Comparison of ENCODE assay signal across 13 mouse cellular contexts in the genomic region with DNA sequence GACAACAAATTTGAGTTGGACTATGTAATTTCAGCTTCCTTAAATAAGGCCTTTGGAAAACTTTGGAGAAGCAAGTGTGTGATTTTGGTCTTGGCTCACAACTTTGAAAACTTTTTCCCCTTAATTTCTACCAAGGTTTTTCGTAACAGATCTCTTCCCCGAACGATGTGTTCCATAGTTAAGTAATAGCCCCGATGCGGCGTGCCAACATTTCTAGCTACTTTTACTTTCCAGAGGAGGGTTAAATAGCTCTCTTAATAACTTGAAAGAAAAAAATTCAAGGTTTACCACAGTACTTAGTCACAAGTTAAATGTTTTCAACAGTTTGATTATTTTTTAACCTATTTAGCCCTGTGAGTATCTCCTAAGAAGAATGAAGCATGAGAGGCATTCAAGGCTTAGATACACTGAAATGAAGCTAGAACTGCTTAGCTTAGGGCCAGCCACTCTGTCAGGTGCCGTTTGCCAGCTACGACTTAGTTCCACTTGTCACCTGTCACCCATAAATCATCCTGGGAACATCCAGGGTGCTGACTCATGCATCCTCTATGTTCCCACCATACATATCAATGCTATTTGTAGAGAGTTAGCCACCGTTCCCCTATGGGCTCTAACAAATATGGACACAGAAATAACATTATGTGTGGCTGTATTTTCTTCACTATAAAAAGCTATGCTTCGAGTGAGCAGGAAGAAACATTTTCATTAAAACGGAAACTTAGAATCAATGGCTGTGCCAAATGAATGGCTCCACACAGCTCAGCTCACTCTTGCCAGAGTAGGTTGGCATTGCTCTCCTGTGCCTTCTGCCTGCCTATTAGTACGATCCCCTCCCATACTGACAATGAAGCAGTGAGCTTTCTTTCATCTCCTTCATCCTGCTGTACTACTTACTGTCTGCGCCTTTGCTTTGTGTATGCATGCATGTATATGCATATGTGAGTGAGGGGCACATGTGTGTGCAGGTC.
DNase-seq lines count a peak whose midpoint lies in the region; ATAC-seq and TF ChIP-seq lines count a peak whose summit lies in the region.
"Had no signal": no experiment of that assay in that cellular context is flagged by ENCODE, and none has a peak within 500 bp of the region (broad histone marks: within the 10 kb centered on the region; RNA-seq: fewer than 3 reads in every experiment).

No protein-coding gene starts in this region.

- no peaks in the 10 kb centered on the region for H3K36me3 ChIP-seq in heart, embryonic 12.5 days
- H3K36me3 ChIP-seq in myocyte (ENCODE audit: control insufficient read depth, insufficient read depth) = no peaks in the 10 kb centered on the region
- H3K36me3 ChIP-seq: midbrain, embryonic 12.5 days; neural tube, embryonic 13.5 days had no signal

- H3ac ChIP-seq in myocyte (ENCODE audit: control insufficient read depth, insufficient read length) = no peak overlapping the region

- H3K4me3 ChIP-seq in heart, embryonic 12.5 days = no peak overlapping the region
- no peak overlapping the region for H3K4me3 ChIP-seq in lung, adult 2 months (replicated peaks; ENCODE audit: extremely low read depth, low read depth, low read length)
- no peak overlapping the region for H3K4me3 ChIP-seq in myocyte
- H3K4me3 ChIP-seq: midbrain, embryonic 12.5 days; neural tube, embryonic 13.5 days had no signal

- ATAC-seq in heart, embryonic 12.5 days (ENCODE audit: insufficient number of reproducible peaks, low FRiP score) = no peak
- ATAC-seq: hindbrain, embryonic 16.5 days had no signal

- no peak for TF ChIP-seq CTCF in lung, adult 2 months (IDR thresholded peaks at IDR 0.05; ENCODE audit: insufficient read depth, low read length)

- no peak overlapping the region for H3K27ac ChIP-seq in heart, embryonic 12.5 days (ENCODE audit: poor library complexity, severe bottlenecking)
- H3K27ac ChIP-seq: midbrain, embryonic 12.5 days; neural tube, embryonic 13.5 days had no signal

- TF ChIP-seq POLR2A in lung, adult 2 months (IDR thresholded peaks at IDR 0.05; ENCODE audit: borderline replicate concordance, extremely low read depth, low read depth, low read length) = no peak
- TF ChIP-seq POLR2A in myocyte (IDR thresholded peaks at IDR 0.05; ENCODE audit: insufficient read length, low read depth) = no peak

- no peak overlapping the region for H3K9ac ChIP-seq in heart, embryonic 12.5 days
- H3K9ac ChIP-seq: midbrain, embryonic 12.5 days; neural tube, embryonic 13.5 days had no signal

- H3K4me2 ChIP-seq in heart, embryonic 12.5 days = no peak overlapping the region
- H3K4me2 ChIP-seq in myocyte (ENCODE audit: low read depth) = peak overlapping the region; percentile 48
- H3K4me2 ChIP-seq: midbrain, embryonic 12.5 days; neural tube, embryonic 13.5 days had no signal

- H3K4me1 ChIP-seq in heart, embryonic 12.5 days (replicated peaks) = peaks cover 9% of the 10 kb centered on the region
- no peaks in the 10 kb centered on the region for H3K4me1 ChIP-seq in lung, adult 2 months (ENCODE audit: control insufficient read depth, insufficient read depth, low read length)
- H3K4me1 ChIP-seq: midbrain, embryonic 12.5 days; neural tube, embryonic 13.5 days had no signal

- no peaks in the 10 kb centered on the region for H3K27me3 ChIP-seq in heart, embryonic 12.5 days (replicated peaks)
- H3K27me3 ChIP-seq in myocyte (ENCODE audit: control insufficient read depth, insufficient read depth, insufficient read length) = no peaks in the 10 kb centered on the region
- H3K27me3 ChIP-seq: midbrain, embryonic 12.5 days; neural tube, embryonic 13.5 days had no signal

- 77% methylated on average over 13 of the region's 13 CpGs for WGBS in heart, embryonic 12.5 days
- WGBS in lung, adult 2 months = 54% methylated on average over 13 of the region's 13 CpGs

- no peaks in the 10 kb centered on the region for H3K79me2 ChIP-seq in myocyte (ENCODE audit: control insufficient read depth, insufficient read depth)

- DNase-seq in adrenal gland, adult (ENCODE audit: inconsistent age in 2 of 2, low spot score in 1 of 2) = peak; percentile 62 to 85
- no peak for DNase-seq in adrenal gland, postnatal 25 days
- peak; percentile 36 for DNase-seq in heart, adult 8-10 months (ENCODE audit: low spot score)
- DNase-seq in lung, postnatal 36 days = peak; percentile 31
- no peak for DNase-seq in lung, adult 2 months
- DNase-seq in layer of hippocampus, postnatal 36 days = no peak
- DNase-seq: cerebellum, adult 8-10 months; right cerebral cortex, adult 18-20 months had no signal

- no peaks in the 10 kb centered on the region for H3K9me3 ChIP-seq in heart, embryonic 12.5 days (replicated peaks)
- H3K9me3 ChIP-seq: midbrain, embryonic 12.5 days; neural tube, embryonic 13.5 days had no signal

TF ChIP-seq in myocyte, 11 proteins besides CTCF, POLR2A, EP300 and RAD21:
- TF ChIP-seq SRF (IDR thresholded peaks at IDR 0.05; ENCODE audit: control insufficient read depth, insufficient read length, low read depth) (no peak), TCF3 (IDR thresholded peaks at IDR 0.05; ENCODE audit: insufficient read length, low read depth) (peak; percentile 26), CEBPB (IDR thresholded peaks at IDR 0.05; ENCODE audit: insufficient read depth, poor library complexity, severe bottlenecking) (no peak), POLR2AphosphoS2 (IDR thresholded peaks at IDR 0.05; ENCODE audit: insufficient read length, low read depth) (no peak), MYOD1 (IDR thresholded peaks at IDR 0.05; ENCODE audit: control insufficient read depth in 1 of 3, insufficient read length in 2 of 3, low read depth in 2 of 3) (peak; percentile 2 to 99 (median 94)), USF1 (IDR thresholded peaks at IDR 0.05; ENCODE audit: low read depth) (no peak), TCF12 (IDR thresholded peaks at IDR 0.05; ENCODE audit: insufficient read depth, poor library complexity, severe bottlenecking) (peak; percentile 30), MAX (IDR thresholded peaks at IDR 0.05; ENCODE audit: low read depth) (no peak), REST (IDR thresholded peaks at IDR 0.05; ENCODE audit: insufficient read depth, insufficient read length) (no peak), MYOG (IDR thresholded peaks at IDR 0.05; ENCODE audit: control insufficient read depth in 1 of 3, insufficient read depth in 1 of 3, insufficient read length in 2 of 3, low read depth in 2 of 3) (peak in 1 of 3 experiments; percentile 32), E2F4 (IDR thresholded peaks at IDR 0.05; ENCODE audit: insufficient read depth) (no peak)

Comparison
In these comparisons a context has a peak if more than half of its experiments do, and no peak if none do; other contexts are left out.
1. DNase-seq: peak in adrenal gland, adult (2 of 2), heart, adult 8-10 months (single experiment) and lung, postnatal 36 days (single experiment); none in adrenal gland, postnatal 25 days (single experiment), lung, adult 2 months (single experiment) and layer of hippocampus, postnatal 36 days (0 of 2).